Mouse (Mus musculus): ENCODE results near the gene Atp9a.

- TF ChIP-seq EP300 (IDR thresholded peaks at IDR 0.05), result no peak
- no peak for TF ChIP-seq CTCF (IDR thresholded peaks at IDR 0.05)
Observed at GRCm38 (mm10) chr2:168648171-168648570, 94.0 kb downstream of the Atp9a start.
